Mouse (Mus musculus): ENCODE data around the gene Pard3b.

GRCm38 (mm10) chr1:62678611-62679344, 1040.2 kb downstream of the Pard3b start:
- TF ChIP-seq CTCF (IDR thresholded peaks at IDR 0.05; ENCODE audit: borderline replicate concordance, control insufficient read depth, extremely low read depth, insufficient read depth, low read length, poor library complexity) (no peak), POLR2A (IDR thresholded peaks at IDR 0.05; ENCODE audit: control insufficient read depth, extremely low read depth, insufficient read depth, low read length, poor library complexity) (no peak)

Data from thymus, adult 2 months (tissue).